Mouse (Mus musculus) hindbrain, postnatal 0 days (tissue): Measurements from ENCODE around the gene Adarb1. TPM values are rescaled to one million over a fixed set of nuclear protein-coding genes. Genes with fewer than 3 reads are reported as not detected.

Experiments
- ATAC-seq: fragments of 200-750 bp; cut with Nextera tagmentation; 2 replicates; pipeline ENCODE4 v1.8.0; 2017; ENCODE audit warnings: mild to moderate bottlenecking, moderate TSS enrichment, moderate library complexity
- DNase-seq: peaks from one replicate; pipeline ENCODE4 v3.0.0-alpha.2; 2015; ENCODE audit warnings: low spot score
- H3K27ac ChIP-seq: fragments of 300-500 bp; sonication (generic); 2 replicates; pipeline ENCODE4 v1.5.1; 2014; ENCODE audit warnings: mild to moderate bottlenecking
- H3K27me3 ChIP-seq: fragments of 300-500 bp; sonication (generic); 2 replicates; pipeline ENCODE4 v1.6.1; 2014; ENCODE audit warnings: low read length, mixed read lengths; ENCODE audit not compliant: insufficient read depth
- H3K36me3 ChIP-seq: fragments of 300-500 bp; sonication (generic); 2 replicates; pipeline ENCODE4 v1.6.1; 2014; ENCODE audit warnings: low read length, mixed read lengths; ENCODE audit not compliant: insufficient read depth
- H3K4me1 ChIP-seq: fragments of 300-500 bp; sonication (generic); 2 replicates; pipeline ENCODE4 v1.6.1; 2014; ENCODE audit warnings: antibody characterized with exemption, low read length, mixed read lengths; ENCODE audit not compliant: insufficient read depth
- H3K4me2 ChIP-seq: fragments of 300-500 bp; sonication (generic); 2 replicates; pipeline ENCODE4 v1.6.1; 2014; ENCODE audit warnings: low read depth, mild to moderate bottlenecking, low read length, moderate library complexity, mixed read lengths
- H3K4me3 ChIP-seq: fragments of 300-500 bp; sonication (generic); 2 replicates; pipeline ENCODE4 v1.5.1; 2014; ENCODE audit warnings: low read length
- H3K9ac ChIP-seq: fragments of 300-500 bp; sonication (generic); replicated peaks from 2 replicates; pipeline ENCODE4 v1.6.1; 2014; ENCODE audit warnings: mild to moderate bottlenecking, low read length, moderate library complexity, mixed read lengths
- H3K9me3 ChIP-seq: fragments of 300-500 bp; sonication (generic); 2 replicates; pipeline ENCODE4 v1.6.1; 2016; ENCODE audit warnings: low read length, mixed read lengths
- CTCF ChIP-seq: IDR thresholded peaks from 2 replicates; pipeline ENCODE4 v1.5.1; 2016; ENCODE audit warnings: antibody characterized with exemption, control low read depth, low read depth
- WGBS: fragments of 180-500 bp; shearing (Covaris S2); extraction: QIAGEN DNeasy Blood & Tissue Kit; methylation state at CpG from one replicate; pipeline ENCODE4 v1.1.7; 2014; 5-methylcytosine and 5-hydroxymethylcytosine counted together
- polyA plus RNA-seq: library from polyadenylated mRNA; unstranded; fragments of >200 nt; fragmentation: Nextera tagmentation; extraction: Ambion mirVana; gene quantifications from 2 replicates; pipeline ENCODE4 v1.2.1, GENCODE M21; 2015
- total RNA-seq: library from RNA; depleted of rRNA; stranded (reverse); fragments of >200 nt; gene quantifications from 2 replicates; pipeline ENCODE4 v1.2.3, GENCODE M21; 2014

The Adarb1 gene
- total and polyA plus RNA-seq, 2 experiments from 2014 or later: 18.6 to 65.1 TPM

- WGBS: 91% methylated on average over 3 of the region's 3 CpGs
- H3K36me3 ChIP-seq: no peaks in the 10 kb centered on the region
- no peak overlapping the region for H3K4me2 ChIP-seq
These were observed 2.1 kb upstream of the Adarb1 start for GRCm38 (mm10) chr10:77420190-77420589.

GRCm38 (mm10) chr10:77417240-77418102, 599 bp downstream of the Adarb1 start:
- Histone ChIP-seq H3K27me3 (no peaks in the 10 kb centered on the region), H3K9ac (peak overlapping the region; percentile 74), H3K4me2 (peak overlapping the region; percentile 91), H3K9me3 (no peaks in the 10 kb centered on the region), H3K27ac (peak overlapping the region; percentile 84), H3K4me3 (peak overlapping the region; percentile 58), H3K36me3 (no peaks in the 10 kb centered on the region), H3K4me1 (no peaks in the 10 kb centered on the region)
- peak; percentile 84 for ATAC-seq
- peak; percentile 56 for DNase-seq
- no peak for TF ChIP-seq CTCF
- WGBS: 3% methylated on average over 57 of the region's 70 CpGs

More at GRCm38 (mm10) chr10:77420190-77420589, 2.1 kb upstream of the Adarb1 start:
- H3K27me3 ChIP-seq: no peaks in the 10 kb centered on the region
- TF ChIP-seq CTCF: no peak
- H3K9ac ChIP-seq: no peak overlapping the region
- H3K4me1 ChIP-seq: no peaks in the 10 kb centered on the region
- DNase-seq: no peak
- H3K4me3 ChIP-seq: no peak overlapping the region
- no peak for ATAC-seq
- H3K9me3 ChIP-seq: no peaks in the 10 kb centered on the region
- no peak overlapping the region for H3K27ac ChIP-seq

GRCm38 (mm10) chr10:77416666-77417239, 1.3 kb downstream of the Adarb1 start:
- peak overlapping the region; percentile 91 for H3K4me2 ChIP-seq
- H3K4me1 ChIP-seq: no peaks in the 10 kb centered on the region
- TF ChIP-seq CTCF: no peak
- 0 out of 2 replicates have a peak overlapping the region, but pooled peaks have one; percentile 84 for H3K27ac ChIP-seq
- H3K9ac ChIP-seq: peak overlapping the region; percentile 74
- H3K4me3 ChIP-seq: peak overlapping the region; percentile 58
- no peaks in the 10 kb centered on the region for H3K27me3 ChIP-seq
- WGBS: 5% methylated on average over 24 of the region's 24 CpGs
- DNase-seq (peak; percentile 16), ATAC-seq (no peak)
- H3K9me3 ChIP-seq: no peaks in the 10 kb centered on the region
- H3K36me3 ChIP-seq: no peaks in the 10 kb centered on the region

GRCm38 (mm10) chr10:77415867-77416266, 2.2 kb downstream of the Adarb1 start:
- Histone ChIP-seq H3K27me3 (no peaks in the 10 kb centered on the region), H3K4me3 (peak overlapping the region; percentile 58; the same call in 1 of the 2 replicates), H3K4me2 (peak overlapping the region; percentile 91), H3K9ac (no peak overlapping the region; the same call in 1 of the 2 replicates), H3K36me3 (no peaks in the 10 kb centered on the region), H3K9me3 (no peaks in the 10 kb centered on the region), H3K27ac (no peak overlapping the region), H3K4me1 (no peaks in the 10 kb centered on the region)
- no peak for TF ChIP-seq CTCF
- no peak for DNase-seq
- no peak for ATAC-seq
- 77% methylated on average over 5 of the region's 5 CpGs for WGBS

- no peaks in the 10 kb centered on the region for H3K36me3 ChIP-seq
- WGBS: 55% methylated on average over 2 of the region's 2 CpGs
- H3K9ac ChIP-seq: no peak overlapping the region
- H3K27me3 ChIP-seq: no peaks in the 10 kb centered on the region
- no peak for TF ChIP-seq CTCF
- H3K4me3 ChIP-seq: no peak overlapping the region
- DNase-seq (no peak), ATAC-seq (no peak)
- no peaks in the 10 kb centered on the region for H3K4me1 ChIP-seq
- H3K4me2 ChIP-seq: no peak overlapping the region
- H3K9me3 ChIP-seq: no peaks in the 10 kb centered on the region
- H3K27ac ChIP-seq: no peak overlapping the region
These were observed 4.3 kb downstream of the Adarb1 start for GRCm38 (mm10) chr10:77413791-77414190.

GRCm38 (mm10) chr10:77409154-77409553, 8.9 kb downstream of the Adarb1 start:
- Histone ChIP-seq H3K9ac (no peak overlapping the region), H3K9me3 (no peaks in the 10 kb centered on the region), H3K4me1 (no peaks in the 10 kb centered on the region), H3K4me3 (no peak overlapping the region), H3K36me3 (no peaks in the 10 kb centered on the region), H3K4me2 (no peak overlapping the region), H3K27me3 (no peaks in the 10 kb centered on the region), H3K27ac (no peak overlapping the region)
- 68% methylated on average over 2 of the region's 2 CpGs for WGBS
- no peak for TF ChIP-seq CTCF
- DNase-seq (no peak), ATAC-seq (no peak)

GRCm38 (mm10) chr10:77408241-77408640, 9.8 kb downstream of the Adarb1 start:
- DNase-seq: no peak
- TF ChIP-seq CTCF: no peak
- Histone ChIP-seq H3K9ac (no peak overlapping the region), H3K9me3 (no peaks in the 10 kb centered on the region), H3K27me3 (no peaks in the 10 kb centered on the region), H3K4me1 (no peaks in the 10 kb centered on the region), H3K36me3 (no peaks in the 10 kb centered on the region), H3K4me3 (no peak overlapping the region), H3K4me2 (no peak overlapping the region), H3K27ac (no peak overlapping the region)
- 86% methylated on average over 9 of the region's 9 CpGs for WGBS
- no peak for ATAC-seq
